Mouse (Mus musculus) megakaryocyte, embryonic 14.5 days (primary cell): ENCODE measurements around the gene Zfp276. TPM values are rescaled to one million over a fixed set of nuclear protein-coding genes. Genes with fewer than 3 reads are reported as not detected.
"Not testable (repeated sequence)": the region's sequence is repeated elsewhere in the genome, so short reads cannot be mapped to it uniquely, and the experiment has no call there.

ENCODE experiments used
- H3K27me3 ChIP-seq: replicated peaks from 2 replicates; pipeline ENCODE3; 2012; ENCODE audit warnings: inconsistent platforms
- H3K36me3 ChIP-seq: replicated peaks from 2 replicates; pipeline ENCODE3; 2012; ENCODE audit warnings: low read length, inconsistent platforms, mixed read lengths
- H3K4me1 ChIP-seq: 2 replicates; pipeline ENCODE4 v1.6.1; 2012; ENCODE audit warnings: inconsistent platforms
- H3K4me3 ChIP-seq: replicated peaks from 2 replicates; pipeline ENCODE3; 2012; ENCODE audit warnings: moderate library complexity, mild to moderate bottlenecking, inconsistent platforms
- H3K9me3 ChIP-seq: 2 replicates; pipeline ENCODE4 v1.6.1; 2012; ENCODE audit warnings: inconsistent platforms
- FLI1 ChIP-seq: IDR thresholded peaks from 2 replicates; pipeline ENCODE4 v1.6.1; 2012; ENCODE audit warnings: low read length, inconsistent platforms, mixed read lengths
- GATA1 ChIP-seq: IDR thresholded peaks from 3 replicates; pipeline ENCODE4 v1.6.1; 2012; ENCODE audit warnings: mixed read lengths, low read length, inconsistent platforms, borderline replicate concordance
- polyA plus RNA-seq: library from polyadenylated mRNA; stranded (reverse); fragments of >175 nt; gene quantifications from 2 replicates; pipeline ENCODE4 v1.2.3, GENCODE M21; 2012; ENCODE audit warnings: low replicate concordance; ENCODE audit not compliant: insufficient read depth

Zfp276 gene
- polyA plus RNA-seq, 1 experiment, result 5.0 TPM

DNA sequence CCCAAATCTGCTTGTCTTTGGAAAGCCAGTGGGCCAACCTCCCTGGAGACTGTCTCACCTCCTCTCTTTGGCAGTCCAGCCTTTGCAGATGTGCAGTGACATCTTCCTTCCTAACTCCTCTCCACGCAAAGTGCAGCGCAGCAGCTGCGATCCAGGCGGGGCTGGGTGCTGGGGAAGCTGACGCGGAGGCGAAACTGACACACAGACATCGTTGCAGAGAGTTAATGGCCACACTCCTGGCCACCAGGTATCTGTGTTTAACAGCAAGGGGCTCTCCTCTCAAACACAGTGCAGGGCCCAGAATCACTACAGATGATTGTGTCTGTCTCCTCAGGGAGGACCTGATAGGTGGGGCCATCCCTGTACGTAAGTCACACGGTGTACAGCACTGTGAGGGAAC is 17.2 kb downstream of the Zfp276 start:
- no peaks in the 10 kb centered on the region for H3K27me3 ChIP-seq
- H3K9me3 ChIP-seq, result no peaks in the 10 kb centered on the region
- H3K4me1 ChIP-seq, result peaks cover 8% of the 10 kb centered on the region
- no peak for TF ChIP-seq GATA1
- no peak overlapping the region for H3K4me3 ChIP-seq
- peaks cover 95% of the 10 kb centered on the region for H3K36me3 ChIP-seq

DNA sequence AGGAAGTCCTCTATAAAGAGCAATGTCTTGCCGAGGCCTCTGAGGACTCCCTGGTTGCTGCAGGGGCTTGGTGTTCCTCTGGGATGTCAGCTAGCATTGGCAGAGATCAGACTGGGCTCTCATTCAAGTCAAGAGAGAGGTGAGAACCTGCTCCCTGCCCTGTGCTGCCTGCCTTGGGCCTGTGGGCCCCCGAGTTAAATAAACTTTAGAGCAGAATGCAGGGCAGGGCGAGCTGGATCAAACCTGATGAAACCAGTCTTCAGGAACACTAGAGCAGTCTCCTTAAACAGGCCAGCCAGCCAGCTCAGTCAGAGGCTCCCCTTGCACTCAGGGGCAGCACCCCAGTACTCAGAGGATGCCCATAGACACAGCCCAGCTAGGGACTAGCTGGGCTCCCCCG is 17.9 kb downstream of the Zfp276 start:
- peaks cover 95% of the 10 kb centered on the region for H3K36me3 ChIP-seq

DNA sequence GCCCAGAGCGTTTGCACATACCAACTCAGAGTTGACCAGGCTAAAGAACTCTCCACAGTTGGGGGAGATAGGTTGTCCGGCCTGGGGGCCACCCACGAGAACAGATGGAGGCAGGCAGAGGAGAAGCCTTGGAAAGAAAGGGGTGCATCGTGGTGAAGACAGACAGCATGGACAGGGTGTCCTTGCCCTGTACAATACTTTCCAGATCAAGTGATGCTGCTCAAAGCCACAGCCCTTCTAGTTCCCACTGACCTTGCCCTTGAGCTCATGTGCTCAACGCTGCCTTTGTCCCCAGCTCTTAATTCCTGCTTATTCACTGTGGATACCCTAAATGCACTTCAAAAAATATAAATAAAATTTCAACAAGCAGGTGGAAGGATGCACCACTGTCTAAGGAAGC is 20.5 kb downstream of the Zfp276 start:
- H3K36me3 ChIP-seq, result peaks cover 88% of the 10 kb centered on the region
- no peak overlapping the region for H3K4me3 ChIP-seq
- no peak for TF ChIP-seq FLI1
- no peak for TF ChIP-seq GATA1
- peaks cover 12% of the 10 kb centered on the region for H3K4me1 ChIP-seq
- H3K27me3 ChIP-seq, result no peaks in the 10 kb centered on the region
- H3K9me3 ChIP-seq, result no peaks in the 10 kb centered on the region

More for the DNA sequence above, 17.9 kb downstream of the Zfp276 start:
- no peak overlapping the region for H3K4me3 ChIP-seq
- H3K27me3 ChIP-seq, result no peaks in the 10 kb centered on the region
- no peaks in the 10 kb centered on the region for H3K9me3 ChIP-seq
- TF ChIP-seq GATA1 (no peak), FLI1 (no peak)
- peaks cover 8% of the 10 kb centered on the region for H3K4me1 ChIP-seq

- peaks cover 87% of the 10 kb centered on the region for H3K36me3 ChIP-seq
- no peaks in the 10 kb centered on the region for H3K27me3 ChIP-seq
- no peaks in the 10 kb centered on the region for H3K9me3 ChIP-seq
- H3K4me3 ChIP-seq, result no peak overlapping the region
- peaks cover 12% of the 10 kb centered on the region for H3K4me1 ChIP-seq
- TF ChIP-seq FLI1 (no peak), GATA1 (no peak)
Measured at GRCm38 (mm10) chr8:123275096-123275495, 21.1 kb downstream of the Zfp276 start.

- TF ChIP-seq GATA1 (no peak), FLI1 (no peak)
- H3K9me3 ChIP-seq, result no peaks in the 10 kb centered on the region
- no peaks in the 10 kb centered on the region for H3K27me3 ChIP-seq
- peaks cover 4% of the 10 kb centered on the region; the same call in 1 of the 2 replicates for H3K4me1 ChIP-seq
- H3K36me3 ChIP-seq, result peaks cover 83% of the 10 kb centered on the region
- no peak overlapping the region for H3K4me3 ChIP-seq
Measured at GRCm38 (mm10) chr8:123278445-123278844, 24.4 kb downstream of the Zfp276 start.

DNA sequence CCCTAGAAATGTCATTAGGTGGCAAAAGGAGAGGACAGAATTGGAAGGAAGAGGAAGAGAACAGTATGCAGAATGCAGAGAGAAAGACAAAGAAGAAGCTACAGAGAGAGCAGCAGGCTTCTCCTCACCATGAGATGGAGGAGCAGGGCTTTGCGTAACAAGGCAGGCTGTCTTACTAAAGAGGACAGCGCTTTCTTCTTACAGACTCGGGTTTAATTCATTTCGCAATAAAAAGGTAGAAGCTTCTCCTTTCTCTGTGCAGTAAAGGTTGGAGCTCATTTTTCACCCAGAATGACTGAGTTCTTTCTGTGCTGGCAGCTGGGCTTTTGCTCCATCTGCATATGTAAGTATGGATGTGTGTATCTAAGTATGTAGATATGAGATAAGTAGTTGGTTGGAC is 25.8 kb downstream of the Zfp276 start:
- Histone ChIP-seq H3K36me3 (peaks cover 75% of the 10 kb centered on the region), H3K4me1 (peaks cover 8% of the 10 kb centered on the region; the same call in 1 of the 2 replicates), H3K27me3 (no peaks in the 10 kb centered on the region), H3K9me3 (no peaks in the 10 kb centered on the region), H3K4me3 (no peak overlapping the region)
- TF ChIP-seq GATA1 (no peak), FLI1 (no peak)

GRCm38 (mm10) chr8:123280302-123281094 is 26.5 kb downstream of the Zfp276 start:
- TF ChIP-seq FLI1 (no peak), GATA1 (no peak)
- Histone ChIP-seq H3K27me3 (no peaks in the 10 kb centered on the region), H3K9me3 (no peaks in the 10 kb centered on the region), H3K4me1 (peaks cover 8% of the 10 kb centered on the region; the same call in 1 of the 2 replicates), H3K4me3 (peak overlapping the region; percentile 20), H3K36me3 (peaks cover 70% of the 10 kb centered on the region)

GRCm38 (mm10) chr8:123282994-123283393 is 29.0 kb downstream of the Zfp276 start:
- peaks cover 12% of the 10 kb centered on the region; the same call in 1 of the 2 replicates for H3K4me1 ChIP-seq

GRCm38 (mm10) chr8:123283991-123284390 is 30.0 kb downstream of the Zfp276 start:
- Histone ChIP-seq H3K4me1 (peaks cover 8% of the 10 kb centered on the region; the same call in 1 of the 2 replicates), H3K9me3 (no peaks in the 10 kb centered on the region), H3K4me3 (no peak overlapping the region), H3K27me3 (no peaks in the 10 kb centered on the region), H3K36me3 (peaks cover 76% of the 10 kb centered on the region)
- TF ChIP-seq FLI1 (no peak), GATA1 (no peak)

More at GRCm38 (mm10) chr8:123282994-123283393, 29.0 kb downstream of the Zfp276 start:
- H3K36me3 ChIP-seq, result peaks cover 75% of the 10 kb centered on the region
- H3K9me3 ChIP-seq, H3K4me3 ChIP-seq, H3K27me3 ChIP-seq: not testable (repeated sequence)

DNA sequence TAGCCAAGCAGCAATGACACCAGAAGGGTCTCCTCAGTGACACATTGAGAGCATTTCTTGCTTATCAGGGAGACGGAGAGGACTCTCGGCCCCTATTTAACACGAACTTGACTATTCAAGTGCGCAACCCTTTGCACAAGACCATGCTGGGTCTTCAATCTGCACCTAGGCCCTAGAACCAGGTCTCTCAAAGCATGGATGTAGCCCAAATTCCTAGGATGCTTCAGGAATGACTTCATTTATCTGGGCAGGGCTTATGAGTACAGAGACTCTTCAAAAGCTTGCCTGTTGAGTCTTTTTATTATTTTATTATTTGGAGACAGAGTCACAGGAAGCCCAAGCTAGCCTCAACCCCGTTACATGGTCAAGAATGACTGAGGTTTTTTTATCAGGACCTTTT is 30.5 kb downstream of the Zfp276 start:
- no peaks in the 10 kb centered on the region for H3K9me3 ChIP-seq
- H3K27me3 ChIP-seq, result no peaks in the 10 kb centered on the region
- peaks cover 8% of the 10 kb centered on the region; the same call in 1 of the 2 replicates for H3K4me1 ChIP-seq
- no peak for TF ChIP-seq GATA1
- H3K36me3 ChIP-seq, result peaks cover 78% of the 10 kb centered on the region
- no peak overlapping the region for H3K4me3 ChIP-seq
